Mouse (Mus musculus) lung, adult 2 months (tissue): ENCODE measurements at regions not wholly inside any gene's neighbourhood (a gene's known extent, or its start where the extent isn't known, plus 50 kb on each side); places are given as distances from the start of the nearest gene placed in this dataset.

Experiments
- CTCF ChIP-seq: fragments of 200-500 bp; IDR thresholded peaks from 2 replicates; pipeline ENCODE4 v1.5.1; 2011; ENCODE audit warnings: mild to moderate bottlenecking, low read length, control low read depth; ENCODE audit not compliant: insufficient read depth
- POLR2A ChIP-seq: fragments of 200-500 bp; IDR thresholded peaks from 2 replicates; pipeline ENCODE4 v1.6.1; 2011; ENCODE audit warnings: low read depth, mild to moderate bottlenecking, control low read depth, low read length, borderline replicate concordance; ENCODE audit errors: extremely low read depth

DNA sequence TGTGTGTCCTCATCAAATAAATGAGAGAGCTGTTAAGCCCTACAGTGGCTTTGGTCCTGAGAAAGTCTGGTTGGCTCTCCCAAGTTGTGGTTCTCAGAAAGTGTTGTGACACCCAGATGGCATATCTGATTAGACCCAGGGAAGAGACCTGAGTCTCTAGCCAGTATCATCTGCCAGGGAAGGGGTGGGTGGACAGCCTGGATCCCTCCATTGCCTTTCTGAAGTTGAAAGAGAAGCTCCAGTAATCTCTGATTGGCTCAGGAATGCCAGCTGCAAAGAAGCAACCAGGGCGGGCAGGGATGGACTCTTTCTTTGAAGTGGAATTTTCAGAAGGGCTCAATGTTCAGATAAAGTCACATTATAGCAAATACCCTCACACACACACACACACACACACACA lies 361.8 kb upstream of the Gm10131 start:
- TF ChIP-seq POLR2A, result no peak
- TF ChIP-seq CTCF, result no peak
